Mouse (Mus musculus): ENCODE data around the gene Hoxb8.

DNA sequence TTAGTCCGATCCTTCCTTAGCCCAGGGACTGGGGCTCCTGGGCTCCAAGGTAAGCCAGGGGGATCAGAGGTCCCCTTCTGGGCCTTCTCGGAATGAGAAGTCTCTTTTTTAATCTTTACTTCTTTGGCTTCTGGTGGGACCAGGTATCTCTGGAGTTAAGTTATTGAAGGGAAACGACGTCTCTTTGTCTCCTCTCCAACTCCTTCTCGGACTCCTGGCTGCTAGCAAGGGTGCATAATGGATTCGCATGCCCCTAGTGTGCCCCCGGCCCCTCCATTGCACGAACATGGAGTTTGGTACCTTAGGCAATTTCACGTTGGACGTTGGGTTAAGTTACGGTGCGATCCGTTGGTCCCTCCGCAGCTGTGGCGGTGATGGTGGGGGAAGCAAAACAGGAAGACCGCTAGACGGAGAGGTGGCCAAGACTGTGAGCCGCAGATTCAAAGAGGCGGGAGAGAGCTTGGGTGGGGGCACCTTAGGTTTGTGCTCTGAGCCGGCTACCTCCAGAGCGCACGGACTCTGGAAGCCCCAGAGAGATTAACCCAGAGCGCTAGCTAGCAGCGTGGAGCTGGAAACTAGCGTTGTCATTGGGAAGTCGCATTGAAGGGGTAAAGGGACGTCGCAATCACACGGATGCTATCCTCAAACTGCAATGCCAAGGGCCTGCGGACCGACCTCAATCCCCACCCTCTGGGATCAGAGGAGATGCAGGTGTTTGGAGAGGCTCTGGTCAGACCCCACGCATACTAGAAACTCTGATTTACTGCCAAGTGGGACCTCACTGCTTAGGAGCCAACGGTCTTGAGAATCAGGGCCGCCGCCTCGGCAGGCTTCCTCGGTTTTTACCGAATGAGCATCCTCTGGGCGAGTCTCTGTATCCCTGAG lies 26.4 kb upstream of the Hoxb8 start:
- TF ChIP-seq CTCF (conservative IDR thresholded peaks at IDR 0.05; ENCODE audit: low read length) (no peak), POU5F1 (IDR thresholded peaks at IDR 0.05; ENCODE audit: borderline replicate concordance, low read length) (no peak)
